In the genomic region with DNA sequence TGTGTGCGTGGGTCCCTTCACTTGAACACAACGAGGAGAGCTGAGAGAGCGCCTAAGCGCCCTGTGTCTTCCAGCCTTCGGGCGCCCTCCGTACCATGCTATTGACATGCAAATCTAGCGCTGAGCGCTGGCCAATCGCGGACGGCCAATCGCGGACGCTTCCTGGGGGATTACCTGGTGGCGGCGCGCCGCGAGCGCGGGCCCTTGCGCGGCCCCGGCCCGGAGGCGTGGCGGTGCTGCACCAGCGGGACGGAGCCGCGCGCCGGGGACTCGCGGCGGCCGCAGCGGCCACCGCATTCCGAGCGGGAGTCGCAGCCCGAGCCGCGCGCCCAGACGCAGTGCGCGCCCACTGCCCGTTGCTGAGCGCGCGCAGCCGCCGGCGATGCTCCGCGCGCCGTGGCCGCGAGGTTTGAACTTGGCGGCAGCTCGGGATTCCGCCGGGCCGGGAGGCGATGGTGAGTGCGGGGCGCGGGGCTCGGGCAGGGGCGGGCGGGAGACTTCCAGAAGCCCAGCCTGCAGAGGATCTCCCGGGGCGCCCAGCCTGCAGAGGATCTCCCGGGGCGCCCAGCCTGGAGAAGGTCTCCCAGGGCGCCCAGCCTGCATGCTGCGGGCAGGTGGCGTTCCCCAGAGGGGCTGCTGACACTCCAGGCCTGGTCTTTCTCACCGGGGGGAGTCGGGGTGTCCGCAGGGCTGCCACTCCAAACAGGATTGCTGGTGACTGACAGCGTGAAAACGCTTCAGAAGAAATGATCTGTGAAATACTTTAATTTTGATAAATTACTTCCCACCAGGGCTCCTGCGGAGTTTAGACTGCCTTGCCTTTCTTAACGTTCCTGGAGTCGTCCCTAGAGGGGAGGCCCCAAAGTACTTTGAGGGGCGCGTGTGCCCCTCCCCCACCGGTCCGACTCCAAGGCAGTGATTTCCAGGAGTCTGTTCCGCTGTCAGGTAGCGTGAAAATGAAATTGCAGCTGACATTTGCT, we compare ENCODE assay signal across 8 mouse cellular contexts.
DNase-seq lines count a peak whose midpoint lies in the region; ATAC-seq lines count a peak whose summit lies in the region.

No protein-coding gene starts in this region.

- no peaks in the 10 kb centered on the region for H3K9me3 ChIP-seq in hindbrain, embryonic 15.5 days

- under 1% methylated on average over 86 of the region's 96 CpGs for WGBS in hindbrain, embryonic 15.5 days

- peaks cover 15% of the 10 kb centered on the region for H3K4me1 ChIP-seq in hindbrain, embryonic 15.5 days (replicated peaks)

- ATAC-seq in hindbrain, embryonic 15.5 days (ENCODE audit: low FRiP score, low read depth) = peak; percentile 97

- peak overlapping the region; percentile 69 for H3K9ac ChIP-seq in hindbrain, embryonic 15.5 days

- peak overlapping the region; percentile 57 for H3K27ac ChIP-seq in hindbrain, embryonic 15.5 days (replicated peaks)

- peak overlapping the region; percentile 99 for H3K4me2 ChIP-seq in hindbrain, embryonic 15.5 days

- H3K36me3 ChIP-seq in hindbrain, embryonic 15.5 days = no peaks in the 10 kb centered on the region

- peak; percentile 97 for DNase-seq in ZHBTc4 (ENCODE audit: low read depth, low spot score)
- peak; percentile 69 to 80 for DNase-seq in cerebellum, postnatal 25 days
- peak; percentile 15 for DNase-seq in gastrocnemius, adult 18-20 months (ENCODE audit: low spot score)
- peak; percentile 59 to 77 for DNase-seq in left cerebral cortex, adult 18-20 months (ENCODE audit: low spot score in 2 of 2)
- peak; percentile 83 for DNase-seq in lung, postnatal 25 days (ENCODE audit: low spot score)
- DNase-seq in retina, postnatal 7 days (ENCODE audit: low read depth, low spot score) = peak; percentile 85
- DNase-seq in urinary bladder, adult 2 months (ENCODE audit: low spot score) = peak; percentile 68

- no peaks in the 10 kb centered on the region for H3K27me3 ChIP-seq in hindbrain, embryonic 15.5 days

- peak overlapping the region; percentile 81 for H3K4me3 ChIP-seq in hindbrain, embryonic 15.5 days

Comparison
In these comparisons a context has a peak if more than half of its experiments do, and no peak if none do; other contexts are left out.
1. Peak in every context shown above with its lines: DNase-seq, ATAC-seq, H3K4me3 ChIP-seq and H3K27ac ChIP-seq.
2. DNase-seq: peak in every context shown above with its lines; median percentile 97 in ZHBTc4; 85 in retina, postnatal 7 days; 83 in lung, postnatal 25 days; 74 in cerebellum, postnatal 25 days; 68 in left cerebral cortex, adult 18-20 months; 68 in urinary bladder, adult 2 months; 15 in gastrocnemius, adult 18-20 months.